Mouse (Mus musculus) ES-E14 (cell line): ENCODE measurements around the gene Trim47. TPM values are rescaled to one million over a fixed set of nuclear protein-coding genes. Genes with fewer than 3 reads are reported as not detected.
"Not testable (repeated sequence)": the region's sequence is repeated elsewhere in the genome, so short reads cannot be mapped to it uniquely, and the experiment has no call there.

Source experiments
- DNase-seq: peaks from one replicate; pipeline ENCODE4 v3.0.0-alpha.2; 2013; ENCODE audit warnings: low read depth, low spot score
- H3K27ac ChIP-seq: 2 replicates; pipeline ENCODE4 v1.5.1; 2012; ENCODE audit warnings: low read depth, mild to moderate bottlenecking, low read length, moderate library complexity, mixed read lengths; ENCODE audit not compliant: poor library complexity, insufficient read depth, severe bottlenecking
- H3K36me3 ChIP-seq: 2 replicates; pipeline ENCODE4 v1.6.1; 2012; ENCODE audit warnings: mild to moderate bottlenecking, low read length, moderate library complexity, mixed read lengths; ENCODE audit not compliant: control insufficient read depth, poor library complexity, insufficient read depth, severe bottlenecking
- H3K4me1 ChIP-seq, 2 experiments: fragments of 150-350 bp in 1 of 2; sonication (generic) in 1 of 2; 2 replicates each; pipeline ENCODE4 v1.6.1; 2012; ENCODE audit warnings: low read length in 2 of 2, mild to moderate bottlenecking in 1 of 2, mixed read lengths in 1 of 2; ENCODE audit not compliant: control insufficient read depth in 2 of 2, insufficient read depth in 2 of 2, poor library complexity in 1 of 2
- H3K4me3 ChIP-seq, 2 experiments: fragments of 150-350 bp in 1 of 2; sonication (generic) in 1 of 2; 2 replicates each; pipeline ENCODE4 v1.5.1; 2012; ENCODE audit warnings: low read length in 2 of 2, low read depth in 1 of 2, mild to moderate bottlenecking in 1 of 2, mixed read lengths in 1 of 2; ENCODE audit not compliant: insufficient read depth in 1 of 2, poor library complexity in 1 of 2, severe bottlenecking in 1 of 2
- H3K9ac ChIP-seq: 2 replicates; pipeline ENCODE4 v1.6.1; 2012; ENCODE audit warnings: low read depth, mild to moderate bottlenecking, low read length, mixed read lengths; ENCODE audit not compliant: poor library complexity, insufficient read depth, severe bottlenecking
- H3K9me3 ChIP-seq: fragments of 150-350 bp; sonication (generic); 2 replicates; pipeline ENCODE4 v1.6.1; 2012; ENCODE audit warnings: low read depth, mild to moderate bottlenecking, low read length; ENCODE audit not compliant: control insufficient read depth, insufficient read depth
- CHD2 ChIP-seq: IDR thresholded peaks from 2 replicates; pipeline ENCODE4 v1.6.1; 2014; ENCODE audit warnings: mild to moderate bottlenecking, low read depth, low read length, inconsistent platforms
- HCFC1 ChIP-seq: IDR thresholded peaks from 2 replicates; pipeline ENCODE4 v1.6.1; 2012; ENCODE audit warnings: low read length, inconsistent platforms, borderline replicate concordance; ENCODE audit not compliant: insufficient read depth
- MAFK ChIP-seq: IDR thresholded peaks from 2 replicates; pipeline ENCODE4 v1.6.1; 2014; ENCODE audit warnings: mild to moderate bottlenecking, low read depth, low read length, inconsistent platforms; ENCODE audit not compliant: insufficient read depth
- ZC3H11A ChIP-seq: IDR thresholded peaks from 2 replicates; pipeline ENCODE4 v1.6.1; 2012; ENCODE audit warnings: low read depth, mild to moderate bottlenecking, inconsistent platforms, low read length, borderline replicate concordance
- ZNF384 ChIP-seq: IDR thresholded peaks from 2 replicates; pipeline ENCODE4 v1.6.1; 2012; ENCODE audit warnings: low read depth, low read length, inconsistent platforms
- in situ Hi-C, 2 experiments: fragments of 600-800 bp; cut with MboI; formaldehyde crosslinking; loops; one replicate each; pipeline ENCODE4 v1.15.1; 2025; ENCODE audit warnings: low sequenced_read_pairs in 2 of 2, inconsistent platforms in 1 of 2; ENCODE audit not compliant: unreplicated experiment in 2 of 2
- total RNA-seq: library from RNA; depleted of rRNA; stranded (reverse); fragments of 300-350 nt; gene quantifications from 2 replicates; pipeline ENCODE4 v1.2.3, GENCODE M21; 2012

Trim47 gene
- total RNA-seq, 1 experiment, result 3.3 TPM

- Histone ChIP-seq H3K9ac (peak overlapping the region; percentile 54; the same call in 1 of the 2 replicates), H3K27ac (no peak overlapping the region), H3K36me3 (peaks cover 27% of the 10 kb centered on the region), H3K4me1 (peaks cover 0 to 20% of the 10 kb centered on the region in 2 experiments; a peak in 1 of 4 replicates), H3K9me3 (no peaks in the 10 kb centered on the region), H3K4me3 (peak overlapping the region; percentile 67 to 71)
- in situ Hi-C loops, result no loop called here
- no peak for DNase-seq
- no peak for TF ChIP-seq ZNF384
These were observed 3.0 kb upstream of the Trim47 start for GRCm38 (mm10) chr11:116129993-116130487.

- no peaks in the 10 kb centered on the region for H3K9me3 ChIP-seq
- DNase-seq, result no peak
- TF ChIP-seq CHD2, result no peak
- no peak for TF ChIP-seq ZNF384
- no peak for TF ChIP-seq HCFC1
- TF ChIP-seq MAFK, result no peak
- TF ChIP-seq ZC3H11A, result no peak
- H3K36me3 ChIP-seq, result peaks cover 20% of the 10 kb centered on the region
- H3K4me3 ChIP-seq, result no peak overlapping the region
- in situ Hi-C loops, result no loop called here
- H3K4me1 ChIP-seq, result peaks cover 0 to 20% of the 10 kb centered on the region in 2 experiments; a peak in 1 of 4 replicates
- no peak overlapping the region for H3K9ac ChIP-seq
- no peak overlapping the region for H3K27ac ChIP-seq
These were observed 2.2 kb upstream of the Trim47 start for GRCm38 (mm10) chr11:116129091-116129790.

GRCm38 (mm10) chr11:116127986-116128385, 976 bp upstream of the Trim47 start:
- no peaks in the 10 kb centered on the region for H3K9me3 ChIP-seq
- H3K36me3 ChIP-seq, result peaks cover 14% of the 10 kb centered on the region
- no peak for DNase-seq
- H3K4me3 ChIP-seq, result no peak overlapping the region
- in situ Hi-C loops, result no loop called here
- H3K27ac ChIP-seq, result no peak overlapping the region
- peaks cover 0 to 20% of the 10 kb centered on the region in 2 experiments; a peak in 1 of 4 replicates for H3K4me1 ChIP-seq
- H3K9ac ChIP-seq, result no peak overlapping the region
- no peak for TF ChIP-seq MAFK

GRCm38 (mm10) chr11:116126261-116126660, 749 bp downstream of the Trim47 start:
- Histone ChIP-seq H3K4me3 (peak overlapping the region in 1 of 2 experiments; percentile 23; a peak in 2 of 4 replicates), H3K4me1 (peaks cover 0 to 19% of the 10 kb centered on the region in 2 experiments; a peak in 1 of 4 replicates)
- in situ Hi-C loops, result no loop called here

GRCm38 (mm10) chr11:116121731-116122245, 5.2 kb downstream of the Trim47 start:
- in situ Hi-C loops, H3K9ac ChIP-seq, H3K36me3 ChIP-seq, H3K4me1 ChIP-seq, H3K27ac ChIP-seq, H3K4me3 ChIP-seq, DNase-seq, H3K9me3 ChIP-seq: not testable (repeated sequence)

More at GRCm38 (mm10) chr11:116126261-116126660, 749 bp downstream of the Trim47 start:
- Histone ChIP-seq H3K9ac (no peak overlapping the region), H3K9me3 (no peaks in the 10 kb centered on the region), H3K36me3 (peaks cover under 1% of the 10 kb centered on the region), H3K27ac (no peak overlapping the region)
- DNase-seq, result no peak
- TF ChIP-seq CHD2 (no peak), HCFC1 (no peak), MAFK (no peak), ZC3H11A (no peak), ZNF384 (no peak)
